Mouse (Mus musculus) sigmoid colon, adult 10 weeks (tissue): ENCODE data around the gene Vmn1r76. TPM values are rescaled to one million over a fixed set of nuclear protein-coding genes. Genes with fewer than 3 reads are reported as not detected.

ENCODE experiments used
- polyA plus RNA-seq: library from polyadenylated mRNA; stranded (reverse); fragments of 350-450 nt; fragmentation: Illumina TruSeq; extraction: RNeasy Lipid Tissue Mini Kit (QIAGEN cat#74804); gene quantifications from one replicate; pipeline ENCODE4 v1.2.3, GENCODE M21; 2014; ENCODE audit warnings: low read depth, low replicate concordance

Gene Vmn1r76
- polyA plus RNA-seq: not detected

GRCm38 (mm10) chr7:11938113-11938512, at the start of gene Vmn1r76:
Gene Vmn1r76, minus strand, starts transcription at chr7:11938213.

GRCm38 (mm10) chr7:11874330-11874729, 63.7 kb downstream of the Vmn1r76 start, which contains the start of gene Vmn1r75:
Gene Vmn1r75, plus strand, starts transcription at chr7:11874630.

Other genes with a start within 250 kb of the Vmn1r76 start
- not detected for gene Vmn1r73, start 207.9 kb downstream of the Vmn1r76 start, polyA plus RNA-seq
- gene Vmn1r74, start 104.2 kb downstream of the Vmn1r76 start, polyA plus RNA-seq: not detected
- gene Vmn1r75, start 63.6 kb downstream of the Vmn1r76 start, polyA plus RNA-seq: not detected
- gene Vmn1r77, start 98.5 kb upstream of the Vmn1r76 start, polyA plus RNA-seq: not detected
- gene Vmn1r78, start 212.0 kb upstream of the Vmn1r76 start, polyA plus RNA-seq: not detected
- not detected for gene Vmn1r79, start 233.1 kb upstream of the Vmn1r76 start, polyA plus RNA-seq